Mouse (Mus musculus): ENCODE data around the gene Acap2. TPM values are rescaled to one million over a fixed set of nuclear protein-coding genes. Genes with fewer than 3 reads are reported as not detected.
A peak's percentile ranks its signal among the peaks of the same experiment; 100 is the strongest.

Acap2 gene
- total RNA-seq, 2 experiments from 2014 or later = 6.9 to 9.3 TPM

DNA sequence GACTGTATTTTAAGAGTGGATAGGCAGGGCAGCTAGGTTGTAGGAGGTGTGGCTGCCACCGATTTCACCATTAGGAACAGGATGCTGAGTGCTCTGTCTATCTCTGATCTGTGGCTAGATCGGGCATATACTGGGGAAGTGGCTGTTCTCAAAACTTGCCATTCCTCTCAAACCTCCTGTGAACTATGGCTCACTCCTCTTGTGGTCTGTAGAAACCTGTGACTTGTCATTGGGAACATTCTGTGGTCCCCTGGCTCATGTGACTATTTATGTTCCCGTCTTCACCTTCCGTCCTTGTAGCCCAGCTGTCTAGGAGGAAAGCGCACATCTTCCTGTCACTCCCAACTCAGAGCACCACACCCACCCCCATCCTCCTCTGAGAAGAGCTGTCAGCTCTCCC is 8.9 kb upstream of the Acap2 start:
- DNase-seq (ENCODE audit: low spot score) = no peak

- no peak for DNase-seq (ENCODE audit: low spot score)
Observed at GRCm38 (mm10) chr16:31205726-31206125, 4.7 kb upstream of the Acap2 start.

- no peak for DNase-seq (ENCODE audit: low spot score)
Observed at GRCm38 (mm10) chr16:31205187-31205586, 4.1 kb upstream of the Acap2 start.

GRCm38 (mm10) chr16:31204216-31204615 is 3.2 kb upstream of the Acap2 start:
- no peak for DNase-seq (ENCODE audit: low spot score)

- no peak for DNase-seq (ENCODE audit: low spot score)
Observed at GRCm38 (mm10) chr16:31201704-31202103, 659 bp upstream of the Acap2 start.

- DNase-seq (ENCODE audit: low spot score) = peak; percentile 56
Observed at GRCm38 (mm10) chr16:31199926-31200789, 887 bp downstream of the Acap2 start.

GRCm38 (mm10) chr16:31199591-31199925 is 1.5 kb downstream of the Acap2 start:
- DNase-seq (ENCODE audit: low spot score) = peak; percentile 55

- DNase-seq (ENCODE audit: low spot score) = no peak
Observed at GRCm38 (mm10) chr16:31196971-31197370, 4.1 kb downstream of the Acap2 start.

DNA sequence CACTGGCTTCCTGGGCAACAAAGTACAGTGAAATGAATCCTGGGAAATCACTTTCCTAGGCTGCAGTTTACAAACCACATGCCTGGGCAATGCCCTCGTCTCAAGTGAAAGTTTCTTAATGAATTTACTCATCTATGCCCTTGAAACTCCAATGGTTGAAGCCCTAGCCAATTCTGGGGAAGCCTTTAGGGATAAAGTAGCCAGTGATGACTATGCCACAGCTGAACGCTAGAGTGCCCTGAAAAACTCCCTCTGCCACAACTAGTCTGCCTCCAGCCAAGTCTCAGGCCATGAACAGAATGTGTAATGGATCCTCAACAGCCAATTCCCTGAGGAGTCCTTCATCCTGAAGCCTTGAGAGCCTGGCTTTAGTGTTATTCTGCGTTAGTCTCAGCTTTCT is 8.5 kb downstream of the Acap2 start:
- no peak for DNase-seq (ENCODE audit: low spot score)

DNA sequence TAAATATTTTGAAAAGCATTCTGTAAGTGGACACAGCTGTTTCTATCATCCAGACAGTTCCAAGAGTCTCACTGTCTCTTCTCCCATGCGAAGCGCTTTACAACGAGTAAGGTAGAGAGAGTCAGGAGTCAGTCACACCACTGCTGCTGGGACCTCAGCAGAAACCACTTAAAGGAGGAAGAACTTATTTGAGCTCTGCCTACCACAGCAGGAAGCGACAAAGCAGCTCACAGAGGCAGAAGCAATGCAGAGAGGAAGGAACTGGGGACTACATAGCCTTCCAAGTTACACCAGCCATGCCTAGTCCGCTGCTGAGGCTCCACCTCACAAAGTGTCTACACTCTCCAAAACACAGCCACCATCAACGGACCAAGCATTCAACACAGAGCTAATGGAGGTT is 9.2 kb downstream of the Acap2 start:
- no peak for DNase-seq (ENCODE audit: low spot score)

- DNase-seq (ENCODE audit: low spot score) = no peak
Observed at GRCm38 (mm10) chr16:31190426-31190825, 10.6 kb downstream of the Acap2 start.

- no peak for DNase-seq (ENCODE audit: low spot score)
Observed at GRCm38 (mm10) chr16:31189291-31189690, 11.8 kb downstream of the Acap2 start.

DNA sequence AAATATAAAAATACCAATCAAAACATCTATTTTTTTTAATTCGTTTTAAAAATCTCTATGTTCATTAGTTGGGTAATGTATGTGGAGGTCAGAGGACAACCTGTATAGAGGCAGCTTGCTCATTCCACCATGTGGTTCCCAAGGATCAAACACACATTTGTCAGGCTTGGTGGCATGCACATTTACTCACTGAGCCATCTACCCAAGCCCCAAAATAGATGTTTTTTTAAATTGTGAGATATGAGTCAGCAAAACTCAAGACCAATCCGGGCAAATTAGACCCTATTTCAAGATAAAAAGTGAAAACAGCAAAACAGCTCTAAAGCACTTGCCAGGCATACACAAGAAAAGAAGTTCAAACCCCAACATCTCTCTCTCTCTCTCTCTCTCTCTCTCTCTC is 12.2 kb downstream of the Acap2 start:
- DNase-seq (ENCODE audit: low spot score) = no peak

DNA sequence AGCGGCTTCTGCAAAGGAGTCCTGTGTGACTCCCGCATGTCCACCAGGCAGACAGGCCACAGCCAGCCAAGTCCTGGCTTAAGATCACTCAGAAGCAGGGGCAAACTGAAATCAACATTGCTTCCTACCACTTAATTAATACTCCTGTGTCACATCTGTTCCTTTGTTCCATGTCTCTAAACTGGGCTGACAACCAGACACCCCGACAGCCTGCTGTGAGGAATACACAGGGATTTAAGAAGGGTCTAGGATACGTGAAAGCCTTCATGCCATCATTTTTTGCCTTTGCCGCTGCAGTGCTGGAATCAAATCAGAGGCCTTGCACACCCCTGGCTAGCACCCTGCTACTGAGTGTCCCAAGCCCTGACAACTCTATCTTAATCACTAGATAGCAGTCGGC is 12.8 kb downstream of the Acap2 start:
- no peak for DNase-seq (ENCODE audit: low spot score)

DNA sequence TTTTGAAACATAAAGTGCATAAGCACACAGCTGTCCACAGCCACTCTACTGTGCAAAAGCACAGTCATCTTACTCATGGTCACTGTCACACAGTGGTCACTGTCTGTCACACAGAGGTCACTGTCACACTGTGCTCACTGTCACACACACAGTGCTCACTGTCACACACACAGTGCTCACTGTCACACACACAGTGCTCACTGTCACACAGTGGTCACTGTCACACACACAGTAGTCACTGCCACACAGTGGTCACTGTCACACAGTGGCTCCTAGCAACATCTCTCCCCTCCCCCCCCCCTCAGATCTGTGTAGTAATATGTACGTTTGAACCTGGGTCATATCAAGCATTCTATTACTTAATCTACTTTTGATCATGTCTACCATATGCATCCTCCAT is 13.9 kb downstream of the Acap2 start:
- DNase-seq (ENCODE audit: low spot score) = no peak

- no peak for DNase-seq (ENCODE audit: low spot score)
Observed at GRCm38 (mm10) chr16:31185757-31186156, 15.3 kb downstream of the Acap2 start.

DNA sequence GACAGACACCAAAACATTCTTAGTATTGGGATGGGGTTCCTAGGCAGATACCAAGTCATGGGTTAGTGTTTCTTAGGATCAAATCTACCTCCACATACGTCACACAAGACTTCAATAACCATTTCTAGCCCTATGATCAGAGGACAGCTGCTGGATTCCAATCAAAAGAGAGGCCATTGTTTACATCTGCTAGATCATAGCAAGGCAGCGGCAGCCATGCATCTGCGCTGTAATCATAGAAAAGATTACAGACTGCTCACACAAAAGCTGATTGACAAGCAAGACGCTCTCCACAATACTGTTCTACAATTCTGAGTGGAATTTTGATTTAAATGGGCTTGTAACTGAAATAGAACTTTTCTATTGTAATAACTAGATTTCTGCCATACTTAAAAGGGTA is 16.3 kb downstream of the Acap2 start:
- DNase-seq (ENCODE audit: low spot score) = no peak

DNA sequence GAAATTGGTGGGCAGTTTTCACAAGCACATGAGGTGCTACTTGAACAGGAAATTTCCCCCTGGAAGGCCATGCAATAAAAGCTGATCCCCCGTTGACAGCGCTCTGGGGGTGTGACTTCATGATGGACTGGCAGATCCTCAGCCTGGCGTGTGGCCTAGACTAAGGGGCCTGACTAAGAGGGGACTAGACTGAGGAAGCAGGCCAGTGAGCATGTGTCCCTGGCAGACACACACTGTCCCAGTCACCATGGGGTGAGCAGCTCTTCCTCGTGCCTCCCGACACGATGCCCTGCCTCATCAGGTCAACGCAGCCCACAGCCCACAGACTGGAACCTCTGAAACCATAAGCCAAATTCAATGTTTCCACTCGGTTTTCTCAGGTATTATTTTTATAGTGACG is 18.5 kb downstream of the Acap2 start:
- DNase-seq (ENCODE audit: low spot score) = no peak

DNA sequence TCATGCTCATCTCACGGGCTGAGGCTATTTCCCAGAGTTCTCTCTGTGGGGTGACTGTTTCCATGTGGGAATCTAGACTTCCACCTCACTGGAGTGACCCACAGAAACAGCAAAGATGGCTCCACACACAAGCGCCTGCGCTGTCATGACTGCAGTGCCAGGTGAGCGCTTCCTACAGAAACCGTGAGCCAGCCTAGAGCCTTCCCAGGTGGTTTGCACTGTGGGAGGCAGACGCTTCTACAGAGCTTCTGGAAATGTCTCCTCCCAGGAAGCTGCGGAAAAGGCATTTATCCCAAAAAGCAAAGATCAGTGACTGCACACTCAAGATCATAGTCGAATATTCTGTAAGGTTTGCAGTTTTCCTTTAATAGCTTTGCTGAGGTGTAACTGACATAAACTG is 20.2 kb downstream of the Acap2 start:
- no peak for DNase-seq (ENCODE audit: low spot score)

GRCm38 (mm10) chr16:31179384-31179783 is 21.7 kb downstream of the Acap2 start:
- DNase-seq (ENCODE audit: low spot score) = no peak

- no peak for DNase-seq (ENCODE audit: low spot score)
Observed at GRCm38 (mm10) chr16:31174880-31175638, 26.0 kb downstream of the Acap2 start.

DNA sequence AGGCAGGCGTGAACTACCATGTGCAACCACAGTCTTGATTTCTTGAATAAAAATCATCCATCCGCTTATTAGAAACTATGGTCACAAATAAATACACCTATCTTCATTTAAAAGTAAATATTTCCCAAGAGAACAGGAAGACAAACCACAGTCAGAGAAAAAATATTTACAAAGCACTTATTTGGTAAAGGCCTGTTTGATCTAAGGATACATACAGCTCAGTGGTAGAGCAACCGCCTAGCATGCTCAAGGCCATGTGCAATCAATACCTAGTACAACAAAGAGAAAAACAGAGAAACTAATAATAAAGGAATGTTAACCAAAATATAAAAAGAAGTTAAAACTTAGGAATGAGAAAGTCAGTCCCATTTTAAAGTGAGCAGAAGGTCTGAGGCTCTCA is 28.8 kb downstream of the Acap2 start:
- DNase-seq (ENCODE audit: low spot score) = no peak

DNA sequence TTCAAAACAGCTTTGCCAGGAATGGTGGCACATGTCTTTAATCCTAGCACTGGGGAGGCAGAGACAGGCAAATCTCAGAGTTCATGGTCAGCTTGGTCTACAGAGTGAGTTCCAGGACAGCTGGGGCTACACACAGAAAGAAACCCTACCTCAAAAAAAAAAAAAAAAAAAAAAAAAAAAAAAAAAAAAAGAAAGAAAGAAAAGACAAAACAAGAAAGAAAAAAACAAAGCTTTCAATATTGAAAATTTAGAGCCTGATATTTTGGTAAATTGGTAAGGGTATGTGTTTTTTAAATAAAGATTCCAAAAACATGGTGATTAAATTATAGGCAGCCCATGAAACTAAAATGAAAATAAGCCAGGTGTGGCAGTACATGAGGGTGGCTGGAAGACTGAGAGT is 29.6 kb downstream of the Acap2 start:
- no peak for DNase-seq (ENCODE audit: low spot score)

Measured in gastrocnemius, adult 18-20 months (tissue).